Mouse (Mus musculus): ENCODE results near the gene Cct6b. TPM values are rescaled to one million over a fixed set of nuclear protein-coding genes. Genes with fewer than 3 reads are reported as not detected.

The Cct6b gene
- 0.66 TPM for polyA plus RNA-seq (2017; shearing (Covaris generic))

GRCm38 (mm10) chr11:82763742-82764437 is at the start of gene Cct6b, which contains the start of gene Zfp830:
Cct6b (minus strand) TSS chr11:82764321.
Zfp830 (plus strand) TSS chr11:82764345.

GRCm38 (mm10) chr11:82780983-82781903 is 17.1 kb upstream of the Cct6b start, which contains the start of gene Lig3:
Lig3 (plus strand) TSS chr11:82781108.

Other genes starting within 250 kb of the Cct6b start
- 34.0 TPM for gene Zfp830, start within 50 bp of the Cct6b start, polyA plus RNA-seq (2017; shearing (Covaris generic))
- gene Lig3, start 16.8 kb upstream of the Cct6b start, polyA plus RNA-seq (2017; shearing (Covaris generic)), result 28.1 TPM
- 19.1 TPM for gene Rffl, start 106.9 kb upstream of the Cct6b start, polyA plus RNA-seq (2017; shearing (Covaris generic))
- 14.7 TPM for gene Rad51d, start 126.3 kb upstream of the Cct6b start, polyA plus RNA-seq (2017; shearing (Covaris generic))
- gene Fndc8, start 127.8 kb upstream of the Cct6b start, polyA plus RNA-seq (2017; shearing (Covaris generic)), result not detected
- 23.6 TPM for gene Nle1, start 144.1 kb upstream of the Cct6b start, polyA plus RNA-seq (2017; shearing (Covaris generic))
- not detected for gene Unc45b, start 146.2 kb upstream of the Cct6b start, polyA plus RNA-seq (2017; shearing (Covaris generic))
- 14.2 TPM for gene Slfn5, start 187.0 kb upstream of the Cct6b start, polyA plus RNA-seq (2017; shearing (Covaris generic))
- 2.6 TPM for gene Slfn9, start 227.5 kb upstream of the Cct6b start, polyA plus RNA-seq (2017; shearing (Covaris generic))

Data from effector memory CD4-positive, alpha-beta T cell, adult 5 months (primary cell).